ENCODE assay signal across 8 mouse cellular contexts in the genomic region with DNA sequence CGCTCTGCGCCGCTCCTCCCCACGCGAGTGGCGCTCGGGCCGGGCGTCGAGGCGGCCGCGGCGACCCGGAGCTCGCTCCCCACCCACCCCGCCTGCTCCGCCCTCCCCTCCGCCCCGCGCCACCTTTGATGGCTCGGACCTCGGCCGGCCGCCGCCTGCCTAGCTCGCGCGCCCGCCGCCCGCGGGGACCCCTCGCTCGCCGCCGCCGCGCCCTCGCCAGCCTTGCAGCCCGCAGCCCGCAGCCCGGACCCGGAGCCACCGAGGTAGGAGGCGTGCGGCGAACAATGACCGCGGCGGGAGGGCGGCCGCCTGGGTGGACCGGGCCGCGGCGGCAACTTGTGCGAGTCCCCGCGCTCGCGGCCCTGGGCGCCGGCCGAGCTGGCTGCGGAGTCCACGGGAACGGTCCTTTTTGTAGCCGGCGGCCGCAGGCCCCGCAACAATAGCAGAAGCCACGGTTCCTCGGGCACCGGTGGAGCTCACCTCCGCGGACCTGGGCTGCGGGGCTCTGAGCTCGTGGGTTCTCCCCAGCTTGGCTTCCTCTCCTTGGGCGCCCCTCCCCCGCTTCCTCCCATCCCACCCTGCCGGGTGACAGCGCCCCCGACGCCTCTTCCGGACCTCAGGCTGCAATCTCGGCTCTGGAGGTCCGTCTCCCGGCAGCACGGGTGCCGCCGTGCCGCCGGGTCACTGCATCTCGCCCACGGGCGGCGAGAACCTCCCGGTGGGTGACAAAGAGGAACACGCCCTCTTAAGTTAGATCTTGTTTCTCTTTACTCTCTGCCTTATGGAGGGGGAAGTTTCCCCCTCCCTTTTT. TPM values are rescaled to one million over a fixed set of nuclear protein-coding genes. Genes with fewer than 3 reads are reported as not detected.
A peak's percentile ranks its signal among the peaks of the same experiment; 100 is the strongest.
DNase-seq lines count a peak whose midpoint lies in the region; ATAC-seq and TF ChIP-seq lines count a peak whose summit lies in the region.

No protein-coding gene starts in this region.

- no peak for TF ChIP-seq EP300 in liver, embryonic 14.5 days (IDR thresholded peaks at IDR 0.05; ENCODE audit: low read depth)

- peaks cover 37% of the 10 kb centered on the region for H3K27me3 ChIP-seq in liver, embryonic 14.5 days (ENCODE audit: control insufficient read depth, insufficient read depth, low read length)
- 0 out of 2 replicates have a peak, but pooled peaks cover 4% of the 10 kb centered on the region for H3K27me3 ChIP-seq in neural tube, embryonic 11.5 days (ENCODE audit: control insufficient read depth, insufficient read depth, low read length)

- H3K9ac ChIP-seq in liver, embryonic 14.5 days (replicated peaks) = peak overlapping the region; percentile 2; the same call in 1 of the 2 replicates
- H3K9ac ChIP-seq in neural tube, embryonic 11.5 days (ENCODE audit: low read length) = peak overlapping the region; percentile 77

- peak; percentile 75 for ATAC-seq in liver, embryonic 14.5 days (ENCODE audit: insufficient read depth)
- ATAC-seq in neural tube, embryonic 11.5 days (ENCODE audit: insufficient read depth, low FRiP score, low TSS enrichment) = peak; percentile 75

- no peak for TF ChIP-seq CTCF in liver, embryonic 14.5 days (IDR thresholded peaks at IDR 0.05; ENCODE audit: low read depth)

- no peak overlapping the region for H3K27ac ChIP-seq in liver, embryonic 14.5 days
- peak overlapping the region; percentile 69 for H3K27ac ChIP-seq in neural tube, embryonic 11.5 days (ENCODE audit: low read depth, low read length)

- H3K4me2 ChIP-seq in liver, embryonic 14.5 days (ENCODE audit: low read depth) = peak overlapping the region; percentile 55
- H3K4me2 ChIP-seq in neural tube, embryonic 11.5 days (ENCODE audit: low read depth) = peak overlapping the region; percentile 92

- DNase-seq in urinary bladder, postnatal 14 days (ENCODE audit: low spot score) = peak; percentile 53
- no peak for DNase-seq in urinary bladder, postnatal 10 days (ENCODE audit: low spot score)
- peak; percentile 79 for DNase-seq in embryo, embryonic 10.5 days (ENCODE audit: low spot score)
- peak; percentile 39 to 58 for DNase-seq in heart, adult 9 months (ENCODE audit: low spot score in 2 of 2)
- DNase-seq in kidney, adult 18-20 months = peak; percentile 67
- DNase-seq in liver, embryonic 14.5 days (ENCODE audit: low read depth in 3 of 3, low spot score in 3 of 3) = no peak
- DNase-seq in neural tube, embryonic 11.5 days (ENCODE audit: low spot score) = peak; percentile 77
- peak; percentile 32 for DNase-seq in thymus, postnatal 0 days (ENCODE audit: low spot score)

- no peaks in the 10 kb centered on the region for H3K36me3 ChIP-seq in liver, embryonic 14.5 days (replicated peaks; ENCODE audit: control insufficient read depth, insufficient read depth, low read depth)
- H3K36me3 ChIP-seq in neural tube, embryonic 11.5 days (ENCODE audit: control insufficient read depth, insufficient read depth, low read length) = no peaks in the 10 kb centered on the region

- WGBS in liver, embryonic 14.5 days (ENCODE audit: insufficient replicate concordance) = under 1% methylated on average over 82 of the region's 100 CpGs
- WGBS in neural tube, embryonic 11.5 days = 1% methylated on average over 72 of the region's 100 CpGs

- no peaks in the 10 kb centered on the region; a peak in 2 of 4 replicates for H3K4me1 ChIP-seq in liver, embryonic 14.5 days (replicated peaks; ENCODE audit: control insufficient read depth in 2 of 2, insufficient read depth in 2 of 2, low read length in 1 of 2)
- peaks cover 17% of the 10 kb centered on the region for H3K4me1 ChIP-seq in neural tube, embryonic 11.5 days (ENCODE audit: control insufficient read depth, insufficient read depth, low read length)

- H3K4me3 ChIP-seq in liver, embryonic 14.5 days (ENCODE audit: insufficient read depth in 1 of 2, low read depth in 2 of 2, low read length in 2 of 2) = peak overlapping the region; percentile 55
- H3K4me3 ChIP-seq in neural tube, embryonic 11.5 days (ENCODE audit: low read depth, low read length) = peak overlapping the region; percentile 88

- H3K9me3 ChIP-seq in liver, embryonic 14.5 days (ENCODE audit: control insufficient read depth, low read length) = no peaks in the 10 kb centered on the region
- no peaks in the 10 kb centered on the region for H3K9me3 ChIP-seq in neural tube, embryonic 11.5 days (ENCODE audit: control insufficient read depth, low read length)

RNA-seq across cellular contexts. Expression of gene Farp1, which starts 0.9 kb away (rescaled TPM):
- 3.7 and 4.3 TPM in 2 replicates for polyA plus RNA-seq in liver, embryonic 14.5 days (2012; rRNA removed)
- polyA plus RNA-seq in liver, embryonic 14.5 days (2014; fragmentation: Nextera tagmentation; extraction: Ambion mirVana) = 2.7 and 3.0 TPM in 2 replicates
- 23.8 and 30.8 TPM in 2 replicates for polyA plus RNA-seq in neural tube, embryonic 11.5 days (2014; fragmentation: Nextera tagmentation; extraction: Ambion mirVana)
- 4.9 and 5.1 TPM in 2 replicates for polyA plus RNA-seq in thymus, postnatal 0 days (2015; fragmentation: Nextera tagmentation; extraction: Ambion mirVana)

Comparison
In these comparisons a context has a peak if more than half of its experiments do, and no peak if none do; other contexts are left out.
1. DNase-seq: peak in urinary bladder, postnatal 14 days (single experiment), embryo, embryonic 10.5 days (single experiment), heart, adult 9 months (2 of 2), kidney, adult 18-20 months (single experiment), neural tube, embryonic 11.5 days (single experiment) and thymus, postnatal 0 days (single experiment); none in urinary bladder, postnatal 10 days (single experiment) and liver, embryonic 14.5 days (0 of 3).